Mouse (Mus musculus): Measurements from ENCODE around the gene Tmem156. TPM values are rescaled to one million over a fixed set of nuclear protein-coding genes. Genes with fewer than 3 reads are reported as not detected.

Tmem156 gene
- polyA plus RNA-seq, 1 experiment from 2014 or later: 0.18 TPM

DNA sequence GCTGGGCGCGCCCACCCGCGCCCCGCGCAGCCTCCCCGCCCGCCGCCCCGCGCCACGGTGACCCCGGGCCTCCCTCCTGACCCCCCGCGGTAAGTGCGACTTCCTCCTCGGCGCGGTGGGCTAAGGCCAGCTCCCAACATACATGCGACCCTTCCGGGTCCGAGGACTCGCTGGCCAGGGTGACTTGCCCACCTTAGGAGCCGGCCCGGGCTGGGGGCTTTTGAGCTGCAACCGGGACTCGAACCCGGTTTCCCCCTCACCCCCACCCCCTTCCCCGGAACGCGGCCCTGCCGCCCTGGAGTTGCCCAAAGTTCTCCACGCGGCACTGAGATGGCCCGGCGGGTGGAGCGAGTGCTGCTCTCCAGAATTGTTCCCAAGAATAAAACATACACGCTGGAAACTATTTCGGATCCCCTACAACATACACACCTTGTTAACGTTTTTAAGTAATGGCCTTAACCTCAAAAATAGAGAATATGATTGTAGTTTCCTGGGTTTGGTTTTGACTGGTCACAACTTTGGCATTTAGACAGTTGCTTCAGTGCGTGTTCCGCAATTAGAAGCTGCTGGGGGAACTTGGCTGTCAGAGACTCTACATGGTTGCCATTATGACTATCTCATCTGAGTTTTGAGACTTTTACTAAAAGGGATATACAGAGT is 16.0 kb upstream of the Tmem156 start:
- ATAC-seq (replicated peaks; ENCODE audit: low FRiP score, low read depth): no peak; the same call in 1 of the 2 replicates
- peak overlapping the region; percentile 92 for H3K27ac ChIP-seq
- peak overlapping the region; percentile 96 for H3K9ac ChIP-seq (ENCODE audit: low read depth, low read length)
- H3K27me3 ChIP-seq (ENCODE audit: insufficient read depth, low read length): no peaks in the 10 kb centered on the region
- no peak for TF ChIP-seq CTCF (IDR thresholded peaks at IDR 0.05; ENCODE audit: low read depth)
- DNase-seq (ENCODE audit: low spot score): no peak
- H3K4me2 ChIP-seq (ENCODE audit: low read length): peak overlapping the region; percentile 90
- H3K4me1 ChIP-seq (replicated peaks; ENCODE audit: insufficient read depth, low read length): peaks cover under 1% of the 10 kb centered on the region; the same call in 1 of the 2 replicates
- WGBS: 1% methylated on average over 42 of the region's 42 CpGs
- no peaks in the 10 kb centered on the region for H3K9me3 ChIP-seq (replicated peaks; ENCODE audit: low read length)
- H3K4me3 ChIP-seq (replicated peaks; ENCODE audit: low read depth, low read length): peak overlapping the region; percentile 94
- no peaks in the 10 kb centered on the region for H3K36me3 ChIP-seq (ENCODE audit: insufficient read depth, low read length)

DNA sequence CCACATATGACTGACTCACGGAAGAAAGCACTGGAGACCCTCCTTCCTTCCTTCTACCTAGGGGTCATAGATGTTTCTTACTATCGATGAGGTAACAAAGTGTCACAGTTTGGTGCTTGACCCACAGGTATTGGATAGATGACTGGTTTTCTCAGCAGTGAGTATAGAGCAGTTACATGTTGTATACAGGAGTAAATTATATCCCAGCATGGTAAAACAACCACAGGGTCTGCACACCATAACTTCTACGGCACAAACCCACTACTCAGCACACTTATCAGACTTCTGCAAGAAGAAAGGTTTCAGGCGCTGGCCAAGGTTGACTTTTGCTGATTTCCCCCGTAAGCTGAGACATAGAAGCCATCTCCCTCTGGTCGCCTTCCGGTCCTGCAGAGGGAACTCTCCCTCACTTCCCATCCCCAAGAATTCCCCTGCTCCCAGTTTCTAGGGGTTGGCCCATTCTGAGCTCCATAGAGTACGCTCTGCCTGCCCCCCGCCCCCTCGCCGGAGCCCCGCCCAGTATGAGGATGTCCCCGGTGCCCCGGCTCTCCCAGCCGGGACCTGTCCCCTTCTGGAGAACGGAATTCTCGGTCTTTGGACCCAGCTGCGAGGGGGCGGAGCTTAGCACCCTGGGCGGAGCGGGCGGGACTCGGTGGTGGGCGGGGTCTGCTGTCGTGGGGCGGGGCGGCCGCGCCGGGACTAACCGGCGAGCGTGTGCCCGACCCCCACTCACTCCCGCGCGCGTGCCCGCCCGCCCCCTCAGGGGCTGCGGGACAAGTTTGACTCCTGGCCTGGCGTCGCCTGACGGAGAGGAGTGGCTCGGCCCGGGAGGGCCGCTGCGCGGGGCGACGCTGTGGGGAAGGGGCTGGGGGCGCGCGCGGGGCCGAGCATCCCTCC is 15.2 kb upstream of the Tmem156 start, which contains the start of gene Klhl5:
Gene Klhl5 (plus strand): TSS at position 664 of the 897 bp plus-strand sequence.
- peak within 1 kb of the TSS; percentile 94 for H3K4me3 ChIP-seq (replicated peaks; ENCODE audit: low read depth, low read length)
- H3K27me3 ChIP-seq (ENCODE audit: insufficient read depth, low read length): no peaks in the 10 kb centered on the region
- H3K27ac ChIP-seq: peak within 1 kb of the TSS; percentile 92
- peak; percentile 23; the same call in 1 of the 2 replicates for TF ChIP-seq CTCF (IDR thresholded peaks at IDR 0.05; ENCODE audit: low read depth)
- H3K9me3 ChIP-seq (replicated peaks; ENCODE audit: low read length): no peaks in the 10 kb centered on the region
- DNase-seq (ENCODE audit: low spot score) (peak; percentile 94), ATAC-seq (replicated peaks; ENCODE audit: low FRiP score, low read depth) (peak; percentile 98)
- 4% methylated on average over 51 of the region's 56 CpGs for WGBS
- peaks cover 5% of the 10 kb centered on the region; the same call in 1 of the 2 replicates for H3K4me1 ChIP-seq (replicated peaks; ENCODE audit: insufficient read depth, low read length)
- peak within 1 kb of the TSS; percentile 96 for H3K9ac ChIP-seq (ENCODE audit: low read depth, low read length)
- no peaks in the 10 kb centered on the region for H3K36me3 ChIP-seq (ENCODE audit: insufficient read depth, low read length)
- H3K4me2 ChIP-seq (ENCODE audit: low read length): peak within 1 kb of the TSS; percentile 90

DNA sequence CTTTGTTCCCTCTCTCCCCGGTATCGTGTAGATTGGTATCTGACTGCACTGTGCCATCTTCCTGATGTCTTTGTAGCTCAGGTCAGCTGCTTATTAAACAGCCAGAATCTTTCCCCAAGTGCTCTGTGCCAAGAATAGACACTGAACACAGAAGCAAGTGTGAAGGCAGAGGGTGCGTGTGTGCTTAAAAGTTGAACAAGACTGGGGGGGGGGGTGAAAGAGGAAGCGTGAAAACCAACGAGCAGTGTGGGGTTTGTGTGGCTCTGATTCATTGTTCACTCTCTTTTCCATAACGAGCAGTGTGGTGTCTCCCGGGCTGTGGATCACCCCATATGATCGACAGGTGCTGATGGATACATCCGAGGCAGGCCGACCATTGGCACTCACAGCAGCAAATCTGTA is 10.7 kb upstream of the Tmem156 start:
- Histone ChIP-seq H3K4me1 (replicated peaks; ENCODE audit: insufficient read depth, low read length) (peaks cover 5% of the 10 kb centered on the region; the same call in 1 of the 2 replicates), H3K27ac (0 out of 2 replicates have a peak overlapping the region, but pooled peaks have one; percentile 6), H3K9me3 (replicated peaks; ENCODE audit: low read length) (no peaks in the 10 kb centered on the region), H3K4me3 (replicated peaks; ENCODE audit: low read depth, low read length) (no peak overlapping the region), H3K36me3 (ENCODE audit: insufficient read depth, low read length) (no peaks in the 10 kb centered on the region), H3K9ac (ENCODE audit: low read depth, low read length) (no peak overlapping the region), H3K27me3 (ENCODE audit: insufficient read depth, low read length) (no peaks in the 10 kb centered on the region), H3K4me2 (ENCODE audit: low read length) (no peak overlapping the region)
- DNase-seq (ENCODE audit: low spot score) (no peak), ATAC-seq (replicated peaks; ENCODE audit: low FRiP score, low read depth) (no peak)
- WGBS: 67% methylated on average over 10 of the region's 10 CpGs
- TF ChIP-seq CTCF (IDR thresholded peaks at IDR 0.05; ENCODE audit: low read depth): no peak

DNA sequence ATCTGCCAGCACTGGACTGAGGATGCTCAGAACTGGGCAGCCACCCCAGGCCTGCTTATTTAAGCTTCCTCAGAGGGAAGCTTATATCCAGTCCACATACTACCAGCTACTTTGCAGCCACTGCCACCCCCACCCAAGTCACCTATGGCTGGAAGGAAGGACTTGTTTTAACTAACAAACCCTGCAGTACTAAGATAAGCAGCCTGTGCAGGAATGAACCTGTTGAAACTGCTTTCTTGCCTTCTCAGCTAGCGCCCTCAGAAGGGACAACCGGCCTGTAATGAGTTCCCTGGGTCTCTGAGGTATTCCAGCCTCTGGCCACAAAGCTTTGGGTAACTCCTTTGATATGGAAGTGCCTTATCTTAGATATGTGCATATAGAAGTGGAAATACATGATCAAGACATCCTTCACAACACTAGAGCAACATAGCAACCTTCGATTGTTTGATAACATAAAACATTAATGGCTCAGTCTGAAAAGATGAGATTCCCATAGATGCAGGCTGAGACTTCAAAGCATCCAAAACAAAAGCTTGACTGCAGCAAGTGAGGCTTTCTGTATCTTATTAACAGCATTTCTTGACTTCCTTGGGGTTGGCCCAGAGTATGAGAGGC is 10.2 kb upstream of the Tmem156 start:
- 65% methylated on average over 3 of the region's 3 CpGs for WGBS
- ATAC-seq (replicated peaks; ENCODE audit: low FRiP score, low read depth) (0 out of 2 replicates have a peak, but pooled peaks have one; percentile 22), DNase-seq (ENCODE audit: low spot score) (no peak)

DNA sequence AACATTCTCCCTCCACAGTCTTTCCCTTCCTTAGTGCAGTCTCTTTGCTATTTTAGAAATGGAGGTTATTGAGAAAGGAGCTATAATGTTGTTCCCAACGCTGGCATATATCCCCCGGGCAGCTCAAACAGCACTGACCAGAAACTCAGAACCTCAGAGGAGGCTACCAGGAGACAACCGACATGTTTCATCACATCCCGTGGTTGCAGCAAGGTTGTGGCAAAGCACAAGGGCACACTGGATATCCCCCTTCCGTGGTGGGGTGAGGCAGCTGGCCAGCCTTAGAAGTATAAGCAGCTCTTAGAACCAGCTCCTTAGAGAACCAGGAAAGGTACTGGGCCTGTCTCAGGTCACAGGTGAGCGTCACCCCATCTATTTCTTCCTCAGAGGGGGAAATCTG is 9.7 kb upstream of the Tmem156 start:
- peaks cover 5% of the 10 kb centered on the region; the same call in 1 of the 2 replicates for H3K4me1 ChIP-seq (replicated peaks; ENCODE audit: insufficient read depth, low read length)
- no peaks in the 10 kb centered on the region for H3K9me3 ChIP-seq (replicated peaks; ENCODE audit: low read length)
- TF ChIP-seq CTCF (IDR thresholded peaks at IDR 0.05; ENCODE audit: low read depth): no peak
- no peaks in the 10 kb centered on the region for H3K27me3 ChIP-seq (ENCODE audit: insufficient read depth, low read length)
- H3K27ac ChIP-seq: peak overlapping the region; percentile 54; the same call in 1 of the 2 replicates
- ATAC-seq (replicated peaks; ENCODE audit: low FRiP score, low read depth) (no peak), DNase-seq (ENCODE audit: low spot score) (no peak)
- H3K36me3 ChIP-seq (ENCODE audit: insufficient read depth, low read length): no peaks in the 10 kb centered on the region
- H3K4me2 ChIP-seq (ENCODE audit: low read length): no peak overlapping the region
- H3K4me3 ChIP-seq (replicated peaks; ENCODE audit: low read depth, low read length): no peak overlapping the region
- 89% methylated on average over 6 of the region's 6 CpGs for WGBS
- no peak overlapping the region for H3K9ac ChIP-seq (ENCODE audit: low read depth, low read length)

More for the DNA sequence above, 10.2 kb upstream of the Tmem156 start:
- Histone ChIP-seq H3K4me1 (replicated peaks; ENCODE audit: insufficient read depth, low read length) (peaks cover 5% of the 10 kb centered on the region; the same call in 1 of the 2 replicates), H3K4me3 (replicated peaks; ENCODE audit: low read depth, low read length) (no peak overlapping the region), H3K27me3 (ENCODE audit: insufficient read depth, low read length) (no peaks in the 10 kb centered on the region), H3K27ac (peak overlapping the region; percentile 54; the same call in 1 of the 2 replicates), H3K9ac (ENCODE audit: low read depth, low read length) (no peak overlapping the region), H3K4me2 (ENCODE audit: low read length) (no peak overlapping the region), H3K9me3 (replicated peaks; ENCODE audit: low read length) (no peaks in the 10 kb centered on the region), H3K36me3 (ENCODE audit: insufficient read depth, low read length) (no peaks in the 10 kb centered on the region)
- no peak for TF ChIP-seq CTCF (IDR thresholded peaks at IDR 0.05; ENCODE audit: low read depth)

DNA sequence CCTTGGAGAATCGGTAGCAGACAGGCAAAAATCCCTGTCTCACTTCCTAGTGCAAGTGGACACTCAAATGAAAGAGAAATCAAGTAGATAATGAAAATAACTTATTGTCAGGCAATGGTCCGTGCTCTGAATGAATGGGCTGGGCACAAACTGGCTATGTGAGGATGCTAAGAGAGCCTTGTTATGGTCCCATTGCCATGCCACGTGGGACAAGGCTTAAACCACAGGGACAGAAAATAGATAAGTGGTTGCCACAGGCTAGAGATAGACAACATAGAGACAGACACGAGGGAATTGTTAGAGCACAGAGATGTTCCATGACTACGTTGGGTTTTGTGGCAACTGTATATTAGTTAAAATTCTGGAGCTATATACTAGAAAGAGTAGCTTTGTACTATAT is 9.3 kb upstream of the Tmem156 start:
- Histone ChIP-seq H3K4me3 (replicated peaks; ENCODE audit: low read depth, low read length) (no peak overlapping the region), H3K36me3 (ENCODE audit: insufficient read depth, low read length) (no peaks in the 10 kb centered on the region), H3K27ac (0 out of 2 replicates have a peak overlapping the region, but pooled peaks have one; percentile 54), H3K4me1 (replicated peaks; ENCODE audit: insufficient read depth, low read length) (peaks cover 5% of the 10 kb centered on the region; the same call in 1 of the 2 replicates), H3K9me3 (replicated peaks; ENCODE audit: low read length) (no peaks in the 10 kb centered on the region), H3K4me2 (ENCODE audit: low read length) (no peak overlapping the region), H3K27me3 (ENCODE audit: insufficient read depth, low read length) (no peaks in the 10 kb centered on the region), H3K9ac (ENCODE audit: low read depth, low read length) (no peak overlapping the region)
- ATAC-seq (replicated peaks; ENCODE audit: low FRiP score, low read depth): no peak
- TF ChIP-seq CTCF (IDR thresholded peaks at IDR 0.05; ENCODE audit: low read depth): no peak
- DNase-seq (ENCODE audit: low spot score): no peak
- WGBS: 86% methylated on average over 5 of the region's 5 CpGs
